Mouse (Mus musculus) spleen, adult 2 months (tissue): ENCODE measurements at regions not wholly inside any gene's neighbourhood (a gene's known extent, or its start where the extent isn't known, plus 50 kb on each side); places are given as distances from the start of the nearest gene placed in this dataset.

ENCODE experiments used
- CTCF ChIP-seq: fragments of 200-500 bp; IDR thresholded peaks from 2 replicates; pipeline ENCODE4 v1.5.1; 2011; ENCODE audit warnings: mild to moderate bottlenecking, inconsistent platforms; ENCODE audit not compliant: insufficient read depth, insufficient read length, insufficient replicate concordance; ENCODE audit errors: extremely low read depth
- POLR2A ChIP-seq: fragments of 200-500 bp; IDR thresholded peaks from 2 replicates; pipeline ENCODE4 v1.6.1; 2011; ENCODE audit warnings: low read depth, low read length, inconsistent platforms

DNA sequence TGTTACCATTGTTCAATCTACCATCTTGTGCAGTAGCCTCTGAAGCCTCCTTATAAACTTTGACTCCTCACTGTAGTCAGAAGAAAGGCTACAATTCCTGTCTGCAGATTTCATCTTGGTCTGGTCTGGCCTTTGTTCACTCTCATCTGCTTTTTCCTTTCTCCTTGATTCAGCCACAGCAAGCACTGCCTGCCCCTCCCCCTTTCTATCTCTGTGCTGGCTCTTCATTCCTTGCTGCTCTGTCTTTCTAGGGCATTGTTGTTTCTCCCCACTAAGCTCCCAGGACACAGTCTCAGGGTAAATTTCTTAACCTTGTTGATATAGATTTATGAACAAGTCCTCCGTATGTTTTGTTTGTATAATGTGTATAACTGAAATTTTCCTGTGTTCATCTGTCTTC, 62.3 kb upstream of the Gprin3 start:
- TF ChIP-seq POLR2A (no peak), CTCF (no peak)
